Mouse (Mus musculus) myocyte (in vitro differentiated cells): Measurements from ENCODE around the gene Vwa8. TPM values are rescaled to one million over a fixed set of nuclear protein-coding genes. Genes with fewer than 3 reads are reported as not detected.

Source experiments
- H3K27me3 ChIP-seq: one replicate; pipeline ENCODE4 v1.6.1; 2011; ENCODE audit not compliant: control insufficient read depth, insufficient read depth, insufficient read length
- H3K36me3 ChIP-seq: one replicate; pipeline ENCODE4 v1.6.1; 2011; ENCODE audit not compliant: control insufficient read depth, insufficient read depth
- H3K4me2 ChIP-seq: one replicate; pipeline ENCODE4 v1.6.1; 2011; ENCODE audit warnings: low read depth, control low read depth
- H3K4me3 ChIP-seq: one replicate; pipeline ENCODE4 v1.5.1; 2011; ENCODE audit warnings: mild to moderate bottlenecking, control low read depth, moderate library complexity
- H3K79me2 ChIP-seq: one replicate; pipeline ENCODE4 v1.6.1; 2011; ENCODE audit not compliant: control insufficient read depth, insufficient read depth
- H3ac ChIP-seq: one replicate; pipeline ENCODE4 v1.6.1; 2011; ENCODE audit not compliant: control insufficient read depth, insufficient read length
- CEBPB ChIP-seq: IDR thresholded peaks from 2 replicates; pipeline ENCODE4 v1.6.1; 2011; ENCODE audit warnings: mild to moderate bottlenecking, moderate library complexity; ENCODE audit not compliant: poor library complexity, insufficient read depth, severe bottlenecking
- E2F4 ChIP-seq: IDR thresholded peaks from one replicate; pipeline ENCODE4 v1.6.1; 2011; ENCODE audit warnings: mild to moderate bottlenecking, control low read depth, moderate library complexity; ENCODE audit not compliant: insufficient read depth
- MAX ChIP-seq: IDR thresholded peaks from one replicate; pipeline ENCODE4 v1.6.1; 2011; ENCODE audit warnings: low read depth, mild to moderate bottlenecking, control low read depth
- MYOD1 ChIP-seq, 3 experiments: IDR thresholded peaks; one replicate each; pipeline ENCODE4 v1.6.1; 2011; ENCODE audit warnings: control low read depth in 2 of 3, low read depth in 2 of 3, mild to moderate bottlenecking in 2 of 3, moderate library complexity in 1 of 3; ENCODE audit not compliant: insufficient read length in 2 of 3, control insufficient read depth in 1 of 3
- MYOG ChIP-seq, 3 experiments: IDR thresholded peaks; one replicate each; pipeline ENCODE4 v1.6.1; 2011; ENCODE audit warnings: control low read depth in 2 of 3, low read depth in 2 of 3, mild to moderate bottlenecking in 2 of 3; ENCODE audit not compliant: insufficient read length in 2 of 3, control insufficient read depth in 1 of 3, insufficient read depth in 1 of 3
- POLR2A ChIP-seq: IDR thresholded peaks from one replicate; pipeline ENCODE4 v1.6.1; 2011; ENCODE audit warnings: low read depth, mild to moderate bottlenecking, control low read depth, moderate library complexity; ENCODE audit not compliant: insufficient read length
- POLR2AphosphoS2 ChIP-seq: IDR thresholded peaks from one replicate; pipeline ENCODE4 v1.6.1; 2011; ENCODE audit warnings: low read depth, control low read depth; ENCODE audit not compliant: insufficient read length
- REST ChIP-seq: IDR thresholded peaks from one replicate; pipeline ENCODE4 v1.6.1; 2011; ENCODE audit warnings: mild to moderate bottlenecking, control low read depth, moderate library complexity; ENCODE audit not compliant: insufficient read depth, insufficient read length
- SRF ChIP-seq: IDR thresholded peaks from one replicate; pipeline ENCODE4 v1.6.1; 2011; ENCODE audit warnings: low read depth; ENCODE audit not compliant: control insufficient read depth, insufficient read length
- TCF12 ChIP-seq: IDR thresholded peaks from one replicate; pipeline ENCODE4 v1.6.1; 2011; ENCODE audit warnings: mild to moderate bottlenecking, control low read depth; ENCODE audit not compliant: poor library complexity, insufficient read depth, severe bottlenecking
- TCF3 ChIP-seq: IDR thresholded peaks from one replicate; pipeline ENCODE4 v1.6.1; 2011; ENCODE audit warnings: low read depth, control low read depth; ENCODE audit not compliant: insufficient read length
- USF1 ChIP-seq: IDR thresholded peaks from one replicate; pipeline ENCODE4 v1.6.1; 2011; ENCODE audit warnings: low read depth, mild to moderate bottlenecking, control low read depth, moderate library complexity
- polyA plus RNA-seq: library from polyadenylated mRNA; unstranded; fragments of >200 nt; fragmentation: generic; extraction: Trizol; gene quantifications from one replicate; pipeline ENCODE4 v1.2.1, GENCODE M21; 2012; ENCODE audit warnings: missing spikeins

The Vwa8 gene
- polyA plus RNA-seq, 1 experiment, result 20.1 TPM

DNA sequence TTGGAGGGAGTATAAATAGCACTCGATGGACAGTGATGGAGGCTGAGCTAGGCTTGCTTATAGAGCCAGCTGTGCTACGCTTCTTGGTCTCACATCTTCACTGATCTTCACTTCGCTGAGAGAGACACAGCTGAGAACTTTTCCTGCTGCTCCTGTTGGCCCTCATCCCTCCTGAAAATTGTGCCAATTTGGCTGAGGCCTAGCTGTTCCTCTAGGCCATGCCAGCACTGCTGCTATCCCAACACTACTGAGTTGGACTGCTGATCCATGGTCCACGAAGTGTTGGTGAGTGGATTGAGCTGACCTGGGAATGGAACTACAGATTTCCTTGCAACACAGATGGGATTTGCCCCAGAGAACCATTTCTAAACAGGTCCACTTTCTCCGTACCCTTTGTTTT is 47.4 kb downstream of the Vwa8 start:
- no peaks in the 10 kb centered on the region for H3K79me2 ChIP-seq
- TF ChIP-seq CEBPB (no peak), E2F4 (no peak), SRF (no peak), TCF12 (no peak), TCF3 (no peak), MYOG (IDR thresholded peaks at IDR 0.05; ENCODE audit: control insufficient read depth in 1 of 3, insufficient read depth in 1 of 3, insufficient read length in 2 of 3, low read depth in 2 of 3) (no peak), MYOD1 (IDR thresholded peaks at IDR 0.05; ENCODE audit: control insufficient read depth in 1 of 3, insufficient read length in 2 of 3, low read depth in 2 of 3) (no peak), USF1 (no peak), MAX (no peak), POLR2AphosphoS2 (no peak), REST (no peak), POLR2A (no peak)
- no peaks in the 10 kb centered on the region for H3K27me3 ChIP-seq
- H3K36me3 ChIP-seq, result no peaks in the 10 kb centered on the region
- no peak overlapping the region for H3K4me2 ChIP-seq
- no peak overlapping the region for H3K4me3 ChIP-seq
- no peak overlapping the region for H3ac ChIP-seq

DNA sequence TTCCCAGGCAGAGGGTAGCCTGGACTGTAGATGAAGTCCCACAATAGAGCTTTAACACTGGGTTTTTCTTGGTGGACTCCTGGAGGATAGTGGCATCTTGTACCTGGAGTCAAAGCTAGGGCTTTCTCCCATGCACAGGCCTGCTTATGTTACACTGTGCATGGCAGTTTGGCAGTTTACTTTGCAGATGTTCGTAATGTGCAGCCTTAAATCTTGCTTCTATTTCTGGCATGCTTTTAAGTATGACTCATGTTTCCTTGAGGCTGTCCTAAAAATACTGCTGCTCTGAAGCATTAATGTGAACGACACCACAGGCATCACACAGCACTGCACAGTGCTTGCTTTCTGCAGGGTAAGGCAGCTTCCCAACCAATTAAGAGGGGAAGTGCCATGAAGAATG is 51.9 kb downstream of the Vwa8 start:
- Histone ChIP-seq H3K79me2 (no peaks in the 10 kb centered on the region), H3K36me3 (no peaks in the 10 kb centered on the region), H3K4me3 (no peak overlapping the region), H3K27me3 (no peaks in the 10 kb centered on the region), H3K4me2 (peak overlapping the region; percentile 40), H3ac (no peak overlapping the region)
- no peak for TF ChIP-seq SRF
- TF ChIP-seq MAX, result no peak
- no peak for TF ChIP-seq MYOD1 (IDR thresholded peaks at IDR 0.05; ENCODE audit: control insufficient read depth in 1 of 3, insufficient read length in 2 of 3, low read depth in 2 of 3)

DNA sequence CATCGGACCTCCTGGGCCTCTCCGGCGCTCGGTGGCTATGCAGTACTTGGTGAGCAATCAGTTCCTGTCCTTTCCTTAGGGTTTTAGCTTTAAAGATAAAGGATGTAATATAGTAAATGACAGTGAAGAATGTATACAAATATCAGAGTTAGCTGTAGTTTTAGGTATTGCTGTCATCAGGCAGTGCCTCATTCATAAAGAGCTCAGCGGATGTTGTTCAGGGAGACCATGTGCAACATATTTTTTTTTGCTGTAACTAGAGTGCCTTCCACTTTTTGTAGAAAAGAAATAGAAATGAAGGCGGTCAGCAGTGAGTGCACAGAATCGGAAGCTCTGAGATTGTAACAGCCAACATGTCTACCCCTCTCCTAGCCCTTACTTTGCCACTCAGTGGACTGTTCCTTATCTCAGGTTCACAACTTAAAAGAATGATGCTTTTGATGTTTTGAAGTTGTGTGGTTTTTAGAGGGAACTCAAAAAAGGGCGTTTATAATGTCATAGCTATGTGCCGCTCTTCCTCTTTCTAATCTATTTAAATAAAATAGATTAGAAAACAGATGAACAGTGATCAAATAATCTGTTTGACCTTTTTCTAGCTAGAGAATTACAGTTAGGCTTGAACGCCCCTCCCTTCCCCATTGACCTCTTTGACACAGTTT is 59.5 kb downstream of the Vwa8 start:
- Histone ChIP-seq H3K27me3 (no peaks in the 10 kb centered on the region), H3K4me3 (no peak overlapping the region), H3ac (no peak overlapping the region), H3K4me2 (no peak overlapping the region), H3K36me3 (peaks cover 5% of the 10 kb centered on the region), H3K79me2 (no peaks in the 10 kb centered on the region)
- TF ChIP-seq MAX, result no peak
- no peak for TF ChIP-seq REST
- no peak for TF ChIP-seq MYOD1 (IDR thresholded peaks at IDR 0.05; ENCODE audit: control insufficient read depth in 1 of 3, insufficient read length in 2 of 3, low read depth in 2 of 3)
- no peak for TF ChIP-seq E2F4
- no peak for TF ChIP-seq TCF12
- TF ChIP-seq CEBPB, result no peak

DNA sequence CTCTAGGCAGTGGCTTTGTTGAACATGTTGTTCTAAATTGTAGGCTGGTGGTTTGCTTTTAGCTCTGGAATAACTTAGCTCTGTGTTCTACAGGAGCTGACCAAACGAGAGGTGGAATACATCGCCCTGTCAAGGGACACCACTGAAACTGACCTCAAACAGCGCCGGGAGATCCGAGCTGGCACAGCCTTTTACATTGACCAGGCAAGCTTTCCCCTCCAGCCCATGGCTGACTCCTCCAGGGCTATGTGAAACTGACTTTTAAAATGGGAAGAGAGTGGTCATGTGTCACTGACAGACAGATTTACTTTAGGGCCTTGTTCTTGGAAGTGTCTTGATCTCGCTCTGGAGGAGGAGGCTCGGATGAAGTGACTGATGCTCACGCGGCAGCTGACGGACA is 63.2 kb downstream of the Vwa8 start:
- Histone ChIP-seq H3K27me3 (no peaks in the 10 kb centered on the region), H3K4me2 (no peak overlapping the region), H3K36me3 (peaks cover 7% of the 10 kb centered on the region), H3K4me3 (no peak overlapping the region), H3ac (no peak overlapping the region), H3K79me2 (no peaks in the 10 kb centered on the region)
- no peak for TF ChIP-seq MYOG (IDR thresholded peaks at IDR 0.05; ENCODE audit: control insufficient read depth in 1 of 3, insufficient read depth in 1 of 3, insufficient read length in 2 of 3, low read depth in 2 of 3)
- TF ChIP-seq POLR2AphosphoS2, result no peak
- TF ChIP-seq REST, result no peak
- no peak for TF ChIP-seq CEBPB
- TF ChIP-seq USF1, result no peak
- no peak for TF ChIP-seq MYOD1 (IDR thresholded peaks at IDR 0.05; ENCODE audit: control insufficient read depth in 1 of 3, insufficient read length in 2 of 3, low read depth in 2 of 3)
- no peak for TF ChIP-seq E2F4
- TF ChIP-seq TCF12, result no peak
- no peak for TF ChIP-seq TCF3
- no peak for TF ChIP-seq SRF
- TF ChIP-seq POLR2A, result no peak
- TF ChIP-seq MAX, result no peak

DNA sequence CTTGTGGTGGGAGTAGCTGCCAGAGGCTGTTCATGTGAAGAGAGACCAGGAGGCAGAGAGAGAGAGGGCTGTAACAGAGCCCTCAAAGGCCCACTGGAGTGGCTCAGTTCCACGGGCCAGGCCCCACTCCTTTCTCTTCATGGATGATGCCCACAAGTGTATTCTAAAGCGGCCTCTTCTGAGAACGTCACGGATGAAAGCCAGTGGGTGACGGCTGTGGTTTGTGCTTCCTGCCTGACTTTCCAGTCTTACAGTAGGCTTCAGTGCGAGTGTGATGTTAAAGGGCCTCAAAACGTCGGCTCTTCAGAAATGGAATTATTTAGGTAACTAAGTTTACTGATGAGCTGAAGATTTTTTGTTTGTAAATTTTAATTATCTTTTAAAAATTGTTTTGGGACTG is 65.3 kb downstream of the Vwa8 start:
- Histone ChIP-seq H3K4me2 (no peak overlapping the region), H3K79me2 (no peaks in the 10 kb centered on the region), H3K27me3 (no peaks in the 10 kb centered on the region), H3K4me3 (no peak overlapping the region), H3ac (no peak overlapping the region), H3K36me3 (peaks cover 7% of the 10 kb centered on the region)
- no peak for TF ChIP-seq TCF3
- TF ChIP-seq POLR2AphosphoS2, result no peak
- TF ChIP-seq POLR2A, result no peak
- TF ChIP-seq TCF12, result no peak
- no peak for TF ChIP-seq CEBPB
- TF ChIP-seq MAX, result no peak
- no peak for TF ChIP-seq E2F4
- TF ChIP-seq SRF, result no peak
- TF ChIP-seq USF1, result no peak
- no peak for TF ChIP-seq REST
- no peak for TF ChIP-seq MYOG (IDR thresholded peaks at IDR 0.05; ENCODE audit: control insufficient read depth in 1 of 3, insufficient read depth in 1 of 3, insufficient read length in 2 of 3, low read depth in 2 of 3)
- TF ChIP-seq MYOD1 (IDR thresholded peaks at IDR 0.05; ENCODE audit: control insufficient read depth in 1 of 3, insufficient read length in 2 of 3, low read depth in 2 of 3), result no peak
